In the genomic region with DNA sequence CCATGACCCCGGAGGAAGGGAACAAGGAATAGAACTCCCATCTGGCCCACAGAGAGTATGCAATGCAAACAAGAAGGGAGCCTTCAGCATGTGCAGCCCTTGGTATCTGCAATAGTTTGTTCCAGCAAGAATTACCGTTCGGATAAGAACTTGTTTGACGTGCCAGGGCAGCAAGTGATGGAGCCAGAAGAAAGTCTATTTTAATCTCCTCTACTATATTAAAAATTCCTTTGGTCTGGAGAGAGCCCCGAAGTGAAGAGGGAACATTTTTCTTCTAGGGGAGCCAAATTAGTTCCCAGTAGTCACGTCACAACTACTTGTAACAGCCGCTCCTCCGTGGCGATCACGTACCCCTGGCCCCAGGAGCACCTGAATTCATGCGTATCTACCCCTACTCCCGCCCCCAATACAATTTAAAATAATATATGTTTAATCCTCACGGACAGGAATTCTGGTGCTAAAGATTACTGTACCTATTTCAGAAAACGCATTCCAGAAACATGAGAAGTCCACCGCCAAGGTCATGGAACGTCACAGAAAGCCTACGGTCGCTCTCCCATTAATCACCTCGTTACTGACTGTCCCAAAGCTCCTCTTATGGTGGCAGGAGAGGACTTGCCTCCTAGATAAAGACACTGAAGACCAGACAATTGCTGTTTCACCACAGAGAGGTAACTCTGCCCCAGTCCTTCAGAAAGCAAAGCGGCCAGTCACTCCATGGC, we compare ENCODE assay signal across 9 mouse cellular contexts. TPM values are rescaled to one million over a fixed set of nuclear protein-coding genes. Genes with fewer than 3 reads are reported as not detected.
DNase-seq lines count a peak whose midpoint lies in the region; ATAC-seq and TF ChIP-seq lines count a peak whose summit lies in the region.
"Had no signal": no experiment of that assay in that cellular context is flagged by ENCODE, and none has a peak within 500 bp of the region (broad histone marks: within the 10 kb centered on the region; RNA-seq: fewer than 3 reads in every experiment).

No protein-coding gene starts in this region.

- H3K9me3 ChIP-seq in hindbrain, embryonic 15.5 days: no peaks in the 10 kb centered on the region
- no peaks in the 10 kb centered on the region for H3K9me3 ChIP-seq in hindbrain, embryonic 16.5 days (ENCODE audit: control insufficient read depth, low read length)
- no peaks in the 10 kb centered on the region for H3K9me3 ChIP-seq in embryonic facial prominence, embryonic 15.5 days (replicated peaks)
- no peaks in the 10 kb centered on the region for H3K9me3 ChIP-seq in heart, embryonic 14.5 days (ENCODE audit: control insufficient read depth, low read length)
- no peaks in the 10 kb centered on the region for H3K9me3 ChIP-seq in liver, postnatal 0 days (ENCODE audit: low read length)
- no peaks in the 10 kb centered on the region for H3K9me3 ChIP-seq in hindbrain, embryonic 10.5 days

- H3K27me3 ChIP-seq in hindbrain, embryonic 15.5 days: no peaks in the 10 kb centered on the region
- H3K27me3 ChIP-seq in hindbrain, embryonic 16.5 days (replicated peaks; ENCODE audit: control insufficient read depth, insufficient read depth, low read length): no peaks in the 10 kb centered on the region
- no peaks in the 10 kb centered on the region for H3K27me3 ChIP-seq in embryonic facial prominence, embryonic 15.5 days
- H3K27me3 ChIP-seq in heart, embryonic 14.5 days (ENCODE audit: control insufficient read depth, insufficient read depth, low read length): no peaks in the 10 kb centered on the region
- H3K27me3 ChIP-seq in liver, postnatal 0 days (ENCODE audit: insufficient read depth, low read length): no peaks in the 10 kb centered on the region
- H3K27me3 ChIP-seq in hindbrain, embryonic 10.5 days (ENCODE audit: insufficient read depth, poor library complexity, severe bottlenecking): no peaks in the 10 kb centered on the region

- no peak for TF ChIP-seq CTCF in liver, postnatal 0 days (IDR thresholded peaks at IDR 0.05; ENCODE audit: low read depth)

- peaks cover 16% of the 10 kb centered on the region for H3K4me1 ChIP-seq in hindbrain, embryonic 15.5 days (replicated peaks)
- H3K4me1 ChIP-seq in hindbrain, embryonic 16.5 days (ENCODE audit: control insufficient read depth, insufficient read depth, low read depth, low read length): no peaks in the 10 kb centered on the region; the same call in 1 of the 2 replicates
- H3K4me1 ChIP-seq in embryonic facial prominence, embryonic 15.5 days: peaks cover 33% of the 10 kb centered on the region
- H3K4me1 ChIP-seq in heart, embryonic 14.5 days (ENCODE audit: control insufficient read depth in 2 of 2, insufficient read depth in 2 of 2, low read length in 2 of 2): peaks cover 29 to 54% of the 10 kb centered on the region in 2 experiments
- H3K4me1 ChIP-seq in liver, postnatal 0 days (ENCODE audit: insufficient read depth): peaks cover 7% of the 10 kb centered on the region
- peaks cover 27% of the 10 kb centered on the region for H3K4me1 ChIP-seq in hindbrain, embryonic 10.5 days (replicated peaks)

- H3K9ac ChIP-seq in hindbrain, embryonic 15.5 days: no peak overlapping the region
- no peak overlapping the region for H3K9ac ChIP-seq in hindbrain, embryonic 16.5 days (ENCODE audit: low read depth, low read length)
- no peak overlapping the region for H3K9ac ChIP-seq in embryonic facial prominence, embryonic 15.5 days
- H3K9ac ChIP-seq in heart, embryonic 14.5 days (ENCODE audit: low read length): peak overlapping the region; percentile 63
- no peak overlapping the region for H3K9ac ChIP-seq in liver, postnatal 0 days (replicated peaks)

- no peak overlapping the region for H3K4me3 ChIP-seq in hindbrain, embryonic 15.5 days
- H3K4me3 ChIP-seq in hindbrain, embryonic 16.5 days (ENCODE audit: low read length): no peak overlapping the region
- 0 out of 2 replicates have a peak overlapping the region, but pooled peaks have one; percentile 3 for H3K4me3 ChIP-seq in embryonic facial prominence, embryonic 15.5 days (replicated peaks)
- peak overlapping the region; percentile 12 to 20 for H3K4me3 ChIP-seq in heart, embryonic 14.5 days (ENCODE audit: control insufficient read depth in 1 of 2, insufficient read depth in 1 of 2, low read depth in 1 of 2, low read length in 2 of 2)
- H3K4me3 ChIP-seq in liver, postnatal 0 days (ENCODE audit: low read depth, low read length): no peak overlapping the region
- no peak overlapping the region for H3K4me3 ChIP-seq in hindbrain, embryonic 10.5 days

- WGBS in hindbrain, embryonic 15.5 days: 76% methylated on average over 20 of the region's 20 CpGs
- WGBS in hindbrain, embryonic 16.5 days: 78% methylated on average over 20 of the region's 20 CpGs
- WGBS in embryonic facial prominence, embryonic 15.5 days: 55% methylated on average over 20 of the region's 20 CpGs
- 28% methylated on average over 20 of the region's 20 CpGs for WGBS in heart, embryonic 14.5 days
- 71% methylated on average over 20 of the region's 20 CpGs for WGBS in liver, postnatal 0 days (ENCODE audit: insufficient replicate concordance)
- WGBS in hindbrain, embryonic 10.5 days: 78% methylated on average over 20 of the region's 20 CpGs

- TF ChIP-seq EP300 in liver, postnatal 0 days (IDR thresholded peaks at IDR 0.05; ENCODE audit: low read depth): no peak

- no peaks in the 10 kb centered on the region for H3K36me3 ChIP-seq in hindbrain, embryonic 15.5 days
- no peaks in the 10 kb centered on the region for H3K36me3 ChIP-seq in hindbrain, embryonic 16.5 days (ENCODE audit: control insufficient read depth, insufficient read depth, low read length)
- H3K36me3 ChIP-seq in embryonic facial prominence, embryonic 15.5 days: no peaks in the 10 kb centered on the region
- H3K36me3 ChIP-seq in heart, embryonic 14.5 days (ENCODE audit: control insufficient read depth, insufficient read depth, low read length): no peaks in the 10 kb centered on the region
- H3K36me3 ChIP-seq in liver, postnatal 0 days (replicated peaks; ENCODE audit: insufficient read depth, low read length): no peaks in the 10 kb centered on the region
- no peaks in the 10 kb centered on the region for H3K36me3 ChIP-seq in hindbrain, embryonic 10.5 days

- no peak for DNase-seq in liver, postnatal 0 days
- DNase-seq in urinary bladder, adult 2 months (ENCODE audit: low spot score): no peak
- DNase-seq in testis, postnatal 14 days (ENCODE audit: low spot score): no peak
- no peak for DNase-seq in hindbrain, embryonic 10.5 days (ENCODE audit: low spot score)

- no peak overlapping the region for H3K27ac ChIP-seq in hindbrain, embryonic 15.5 days (replicated peaks)
- no peak overlapping the region for H3K27ac ChIP-seq in hindbrain, embryonic 16.5 days (ENCODE audit: low read depth, low read length)
- H3K27ac ChIP-seq in embryonic facial prominence, embryonic 15.5 days (replicated peaks): no peak overlapping the region; the same call in 1 of the 2 replicates
- H3K27ac ChIP-seq in heart, embryonic 14.5 days (replicated peaks in 1 of 2; ENCODE audit: control insufficient read depth in 1 of 2, insufficient read depth in 1 of 2, low read depth in 2 of 2, low read length in 2 of 2): peak overlapping the region; percentile 90
- H3K27ac ChIP-seq in liver, postnatal 0 days (ENCODE audit: low read depth): no peak overlapping the region
- no peak overlapping the region for H3K27ac ChIP-seq in hindbrain, embryonic 10.5 days
- H3K27ac ChIP-seq: hindbrain, postnatal 0 days had no signal

- peak overlapping the region; percentile 46; the same call in 1 of the 2 replicates for H3K4me2 ChIP-seq in hindbrain, embryonic 15.5 days
- no peak overlapping the region for H3K4me2 ChIP-seq in hindbrain, embryonic 16.5 days (ENCODE audit: low read length)
- 0 out of 2 replicates have a peak overlapping the region, but pooled peaks have one; percentile 17 for H3K4me2 ChIP-seq in embryonic facial prominence, embryonic 15.5 days (replicated peaks)
- peak overlapping the region; percentile 69 for H3K4me2 ChIP-seq in heart, embryonic 14.5 days (ENCODE audit: low read length)
- peak overlapping the region; percentile 46; the same call in 1 of the 2 replicates for H3K4me2 ChIP-seq in liver, postnatal 0 days (ENCODE audit: low read depth, low read length)

- ATAC-seq in hindbrain, embryonic 15.5 days (ENCODE audit: low FRiP score, low read depth): no peak; the same call in 1 of the 2 replicates
- ATAC-seq in hindbrain, embryonic 16.5 days: no peak
- no peak for ATAC-seq in embryonic facial prominence, embryonic 15.5 days (ENCODE audit: insufficient number of reproducible peaks, low FRiP score, low TSS enrichment, low read depth)
- ATAC-seq in heart, embryonic 14.5 days (ENCODE audit: insufficient number of reproducible peaks, insufficient read depth, low FRiP score, low read depth): peak; percentile 16
- no peak for ATAC-seq in liver, postnatal 0 days

RNA-seq across cellular contexts. Expression of a gene that starts 22.2 kb away (rescaled TPM):
- polyA plus RNA-seq in hindbrain, embryonic 15.5 days (2015; fragmentation: Nextera tagmentation; extraction: Ambion mirVana): 1.5 and 2.0 TPM in 2 replicates
- 1.2 and 1.8 TPM in 2 replicates for polyA plus RNA-seq in hindbrain, embryonic 16.5 days (2015; fragmentation: Nextera tagmentation; extraction: Ambion mirVana)
- polyA plus RNA-seq in embryonic facial prominence, embryonic 15.5 days (2015; fragmentation: Nextera tagmentation; extraction: Ambion mirVana): 9.5 TPM in 2 replicates
- polyA plus RNA-seq in heart, embryonic 14.5 days (2014; fragmentation: Nextera tagmentation; extraction: Ambion mirVana): 38.7 and 41.0 TPM in 2 replicates
- 2.5 and 2.7 TPM in 2 replicates for polyA plus RNA-seq in liver, postnatal 0 days (2015; fragmentation: Nextera tagmentation; extraction: Ambion mirVana)
- polyA plus RNA-seq in urinary bladder, adult 2 months (2012; rRNA removed): 142 and 145 TPM in 2 replicates
- 3.1 and 4.5 TPM in 2 replicates for polyA plus RNA-seq in hindbrain, embryonic 10.5 days (2016; fragmentation: Nextera tagmentation; extraction: Ambion mirVana)

Comparison
In these comparisons a context has a peak if more than half of its experiments do, and no peak if none do; other contexts are left out.
1. H3K27ac ChIP-seq: peak in heart, embryonic 14.5 days (2 of 2); none in hindbrain, embryonic 15.5 days (single experiment), hindbrain, embryonic 16.5 days (single experiment), embryonic facial prominence, embryonic 15.5 days (single experiment), liver, postnatal 0 days (single experiment) and hindbrain, embryonic 10.5 days (single experiment).
2. H3K4me3 ChIP-seq: peak in embryonic facial prominence, embryonic 15.5 days (single experiment) and heart, embryonic 14.5 days (2 of 2); none in hindbrain, embryonic 15.5 days (single experiment), hindbrain, embryonic 16.5 days (single experiment), liver, postnatal 0 days (single experiment) and hindbrain, embryonic 10.5 days (single experiment).